Mouse (Mus musculus) embryonic facial prominence, embryonic 11.5 days (tissue): ENCODE measurements around the gene Snrnp25. TPM values are rescaled to one million over a fixed set of nuclear protein-coding genes. Genes with fewer than 3 reads are reported as not detected.

Experiments used
- ATAC-seq: fragments of 200-750 bp; cut with Nextera tagmentation; replicated peaks from 2 replicates; pipeline ENCODE4 v1.8.0; 2017; ENCODE audit warnings: low read depth; ENCODE audit not compliant: insufficient number of reproducible peaks, low FRiP score, low TSS enrichment
- DNase-seq: peaks from one replicate; pipeline ENCODE4 v3.0.0-alpha.2; 2015; ENCODE audit warnings: low spot score
- H3K27ac ChIP-seq: fragments of 300-500 bp; sonication (generic); replicated peaks from 2 replicates; pipeline ENCODE4 v1.5.1; 2014; ENCODE audit warnings: mild to moderate bottlenecking, low read depth, low read length, control low read depth
- H3K27me3 ChIP-seq: fragments of 300-500 bp; sonication (generic); 2 replicates; pipeline ENCODE4 v1.6.1; 2014; ENCODE audit warnings: mild to moderate bottlenecking, low read length, moderate library complexity, mixed read lengths; ENCODE audit not compliant: control insufficient read depth, insufficient read depth
- H3K36me3 ChIP-seq: fragments of 300-500 bp; sonication (generic); replicated peaks from 2 replicates; pipeline ENCODE4 v1.6.1; 2014; ENCODE audit warnings: low read depth, mild to moderate bottlenecking, low read length, moderate library complexity, mixed read lengths; ENCODE audit not compliant: control insufficient read depth, insufficient read depth
- H3K4me1 ChIP-seq: fragments of 300-500 bp; sonication (generic); 2 replicates; pipeline ENCODE4 v1.6.1; 2014; ENCODE audit warnings: low read length, mixed read lengths; ENCODE audit not compliant: control insufficient read depth, insufficient read depth
- H3K4me2 ChIP-seq: fragments of 300-500 bp; sonication (generic); 2 replicates; pipeline ENCODE4 v1.6.1; 2014; ENCODE audit warnings: low read depth, mild to moderate bottlenecking, control low read depth, low read length, moderate library complexity
- H3K4me3 ChIP-seq: fragments of 300-500 bp; sonication (generic); 2 replicates; pipeline ENCODE4 v1.5.1; 2014; ENCODE audit warnings: low read depth, low read length, control low read depth
- H3K9ac ChIP-seq: fragments of 300-500 bp; sonication (generic); replicated peaks from 2 replicates; pipeline ENCODE4 v1.6.1; 2014; ENCODE audit warnings: mild to moderate bottlenecking, control low read depth, low read length
- H3K9me3 ChIP-seq: fragments of 300-500 bp; sonication (generic); replicated peaks from 2 replicates; pipeline ENCODE4 v1.6.1; 2016; ENCODE audit warnings: mild to moderate bottlenecking, low read length, inconsistent platforms, mixed read lengths; ENCODE audit not compliant: control insufficient read depth
- WGBS: fragments of 180-500 bp; shearing (Covaris S2); extraction: QIAGEN DNeasy Blood & Tissue Kit; methylation state at CpG from one replicate; pipeline ENCODE4 v1.1.7; 2014; 5-methylcytosine and 5-hydroxymethylcytosine counted together
- polyA plus RNA-seq: library from polyadenylated mRNA; unstranded; fragments of >200 nt; fragmentation: Nextera tagmentation; extraction: Ambion mirVana; gene quantifications from 2 replicates; pipeline ENCODE4 v1.2.1, GENCODE M21; 2014

Snrnp25 gene
- polyA plus RNA-seq, 1 experiment from 2014 or later = 91.8 TPM

DNA sequence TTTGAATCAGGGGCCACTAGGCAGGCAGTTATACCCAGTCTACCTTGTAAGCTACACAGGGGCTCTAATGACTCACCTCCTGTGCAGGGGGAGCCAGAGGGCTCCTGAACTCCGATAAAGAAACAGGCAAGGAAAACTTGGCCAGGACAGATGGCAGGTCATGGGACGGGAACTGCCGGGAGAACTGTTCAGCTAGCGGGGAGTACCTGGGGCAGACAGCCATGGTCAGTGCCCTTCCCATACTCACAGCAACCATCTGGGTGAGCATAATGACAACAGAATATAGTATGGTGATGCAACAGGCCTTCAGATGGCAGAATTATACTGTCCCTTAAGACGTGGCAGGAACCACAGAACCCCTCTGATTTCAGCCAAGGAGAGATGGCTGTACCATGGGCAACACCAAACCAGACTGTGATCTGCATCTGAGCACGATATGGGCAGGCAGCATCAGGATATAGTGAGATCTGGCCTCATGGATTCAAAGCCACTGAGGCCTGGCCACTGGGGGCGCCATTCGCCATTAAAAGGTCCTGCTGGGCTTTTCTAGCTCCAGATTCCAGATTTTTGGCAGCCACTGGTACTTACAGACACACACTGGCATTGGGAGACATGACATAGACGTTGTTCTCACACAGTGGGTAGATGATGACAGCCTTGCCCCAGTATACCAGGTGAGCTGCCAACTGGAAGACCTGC is 31.6 kb downstream of the Snrnp25 start:
- peaks cover 2% of the 10 kb centered on the region for H3K36me3 ChIP-seq

DNA sequence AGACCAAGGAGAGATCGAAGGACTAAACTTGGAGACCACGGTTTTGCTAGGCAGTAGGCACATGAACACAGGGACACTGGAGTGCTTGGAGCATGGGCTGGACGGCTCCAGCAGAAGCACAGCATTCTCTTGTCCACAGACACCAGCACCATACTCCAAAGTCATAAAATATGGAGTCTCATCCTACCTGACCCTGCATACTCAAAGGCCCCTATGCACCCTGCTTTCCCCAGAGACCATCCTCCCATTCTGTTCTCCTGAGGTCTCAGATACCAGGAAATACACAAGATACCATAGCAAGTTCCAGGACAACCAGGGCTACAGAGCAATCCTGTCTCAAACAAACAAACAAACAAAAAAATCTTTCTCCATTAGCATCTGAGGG is 32.2 kb downstream of the Snrnp25 start:
- H3K36me3 ChIP-seq = peaks cover 2% of the 10 kb centered on the region
- H3K4me3 ChIP-seq = no peak overlapping the region
- H3K27me3 ChIP-seq = no peaks in the 10 kb centered on the region
- ATAC-seq (no peak), DNase-seq (no peak)
- WGBS = 95% methylated on average over 3 of the region's 3 CpGs
- H3K27ac ChIP-seq = no peak overlapping the region
- H3K4me2 ChIP-seq = no peak overlapping the region
- no peaks in the 10 kb centered on the region for H3K9me3 ChIP-seq
- no peak overlapping the region for H3K9ac ChIP-seq
- H3K4me1 ChIP-seq = no peaks in the 10 kb centered on the region

More for the DNA sequence above, 31.6 kb downstream of the Snrnp25 start:
- no peak for ATAC-seq
- Histone ChIP-seq H3K27ac (no peak overlapping the region), H3K4me2 (no peak overlapping the region), H3K4me1 (no peaks in the 10 kb centered on the region), H3K27me3 (no peaks in the 10 kb centered on the region), H3K9me3 (no peaks in the 10 kb centered on the region), H3K4me3 (no peak overlapping the region), H3K9ac (no peak overlapping the region)
- DNase-seq = peak; percentile 76
- 58% methylated on average over 9 of the region's 9 CpGs for WGBS

DNA sequence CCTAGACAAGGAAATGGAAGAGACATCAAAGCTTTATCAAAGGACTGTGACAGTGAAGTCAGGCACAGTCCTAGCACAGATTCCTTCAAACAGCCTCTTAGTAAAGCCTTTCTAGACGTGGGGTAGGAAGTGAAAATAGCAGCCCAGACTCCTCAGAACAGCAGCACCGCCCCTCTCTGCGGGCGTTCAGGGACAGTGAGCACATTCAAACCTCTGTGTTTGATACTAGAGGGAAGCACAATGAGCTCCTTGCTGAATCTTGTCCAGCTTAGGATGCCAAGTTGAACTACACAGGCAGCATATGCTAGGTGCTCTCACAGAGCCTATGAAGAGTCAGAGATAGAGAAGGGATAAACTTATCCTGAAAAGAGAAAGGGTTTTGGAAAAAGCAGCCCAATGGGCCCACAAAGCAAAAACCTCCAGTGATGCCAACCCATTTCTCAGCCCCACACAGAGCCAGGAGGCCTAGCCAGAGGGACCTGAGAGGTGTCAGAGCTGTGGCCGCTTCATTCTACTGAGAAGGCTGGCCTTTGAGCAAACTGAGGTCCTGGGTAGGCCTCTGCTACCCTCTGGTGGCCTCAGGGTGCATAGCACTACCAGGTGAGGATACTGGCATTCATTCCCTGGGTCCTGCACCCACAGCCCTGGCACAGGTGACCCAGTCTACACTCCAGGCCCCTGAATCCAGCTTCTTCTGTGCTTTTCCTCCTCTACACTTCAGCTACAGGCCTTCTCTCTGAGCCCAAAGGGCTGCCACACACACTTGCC is 33.1 kb downstream of the Snrnp25 start:
- Histone ChIP-seq H3K36me3 (peaks cover 2% of the 10 kb centered on the region), H3K4me2 (no peak overlapping the region), H3K9me3 (no peaks in the 10 kb centered on the region), H3K27ac (no peak overlapping the region), H3K4me1 (no peaks in the 10 kb centered on the region), H3K27me3 (no peaks in the 10 kb centered on the region), H3K9ac (no peak overlapping the region), H3K4me3 (no peak overlapping the region)
- WGBS = 66% methylated on average over 5 of the region's 5 CpGs
- ATAC-seq (no peak), DNase-seq (peak; percentile 71)

DNA sequence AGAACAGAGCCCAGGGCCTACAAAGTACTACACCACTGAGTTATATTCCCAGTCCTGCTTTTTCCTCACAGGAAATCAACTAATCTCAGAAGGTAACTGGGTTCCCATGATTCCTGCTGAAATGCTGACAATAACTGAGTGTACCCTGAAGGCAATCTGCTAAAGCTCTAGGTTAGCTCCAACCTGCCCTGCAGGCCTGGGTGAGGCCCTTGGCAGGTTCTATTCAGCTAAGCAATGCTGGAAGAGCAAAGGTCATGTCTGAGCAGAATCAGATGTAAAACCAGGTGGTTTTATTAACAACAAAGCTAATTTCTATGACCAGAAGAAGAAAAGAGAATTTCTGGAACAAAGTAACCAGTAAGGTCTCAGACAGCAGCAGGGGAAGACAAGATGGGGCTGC is 36.2 kb downstream of the Snrnp25 start:
- no peak overlapping the region for H3K4me3 ChIP-seq
- H3K36me3 ChIP-seq = peaks cover 2% of the 10 kb centered on the region; the same call in 1 of the 2 replicates
- H3K9ac ChIP-seq = no peak overlapping the region
- H3K4me2 ChIP-seq = no peak overlapping the region
- no peak overlapping the region for H3K27ac ChIP-seq
- DNase-seq (no peak), ATAC-seq (no peak)
- H3K9me3 ChIP-seq = no peaks in the 10 kb centered on the region
- H3K4me1 ChIP-seq = no peaks in the 10 kb centered on the region
- H3K27me3 ChIP-seq = no peaks in the 10 kb centered on the region

DNA sequence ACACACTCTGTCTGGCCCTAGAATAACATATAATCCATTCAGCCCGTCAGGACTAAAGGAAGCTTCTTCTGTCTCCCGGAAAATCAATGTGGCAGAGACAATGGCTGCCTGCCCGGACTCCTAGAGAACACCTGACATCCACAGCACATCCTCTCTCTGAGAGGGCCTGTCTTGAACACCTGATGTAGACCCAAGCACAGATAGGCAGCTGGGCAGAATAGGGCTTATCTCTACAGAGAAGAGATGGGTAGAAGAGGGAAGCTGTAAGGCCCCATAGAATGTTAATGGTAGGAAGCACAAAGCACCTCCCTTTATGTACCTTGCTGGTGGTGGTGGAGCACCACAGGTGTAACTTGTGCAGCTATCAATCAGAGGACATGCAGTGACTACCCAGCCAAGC is 37.0 kb downstream of the Snrnp25 start:
- no peaks in the 10 kb centered on the region; the same call in 1 of the 2 replicates for H3K36me3 ChIP-seq
- H3K9me3 ChIP-seq = no peaks in the 10 kb centered on the region
- H3K9ac ChIP-seq = no peak overlapping the region
- no peak overlapping the region for H3K4me2 ChIP-seq
- no peak overlapping the region for H3K27ac ChIP-seq
- DNase-seq = no peak
- no peaks in the 10 kb centered on the region for H3K27me3 ChIP-seq
- no peak for ATAC-seq
- no peaks in the 10 kb centered on the region for H3K4me1 ChIP-seq
- WGBS = 92% methylated on average over 3 of the region's 3 CpGs
- no peak overlapping the region for H3K4me3 ChIP-seq

DNA sequence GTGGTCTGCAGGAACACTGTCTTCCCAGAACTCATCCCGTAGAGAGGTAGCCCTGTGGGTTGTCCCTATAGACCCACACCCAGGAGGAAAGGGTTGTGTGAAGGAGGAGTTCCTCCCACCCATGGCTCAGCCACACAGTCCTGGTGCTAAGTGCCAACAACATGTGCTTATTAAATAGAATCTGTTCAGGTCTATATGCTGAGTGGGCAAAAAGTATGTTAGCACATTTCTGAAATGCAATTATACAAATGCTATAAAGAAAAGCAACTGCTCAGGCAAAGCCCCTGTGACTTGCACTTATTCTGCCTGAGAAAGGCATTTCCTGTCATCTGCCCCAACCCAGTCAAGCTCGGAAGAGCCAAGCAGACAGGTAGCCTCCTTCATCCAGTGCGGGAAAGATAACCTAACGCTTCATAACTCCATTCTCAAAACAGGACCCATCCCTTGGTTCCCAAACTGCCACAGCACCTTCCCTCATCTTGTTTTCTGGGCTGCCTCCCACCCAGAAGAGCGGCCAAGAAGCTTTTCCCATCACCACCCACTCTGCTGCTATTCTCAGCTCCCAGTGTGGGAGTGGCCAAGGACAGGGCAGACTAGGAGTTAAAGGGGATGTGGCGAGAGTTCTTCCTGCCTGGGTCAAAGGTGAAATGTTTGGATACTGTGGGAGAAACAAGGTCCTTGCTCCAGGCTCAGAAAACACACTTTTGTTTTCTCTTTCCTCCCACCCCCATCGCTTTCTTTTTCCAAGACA is 38.2 kb downstream of the Snrnp25 start:
- 46% methylated on average over 7 of the region's 7 CpGs for WGBS
- no peaks in the 10 kb centered on the region for H3K27me3 ChIP-seq
- H3K4me2 ChIP-seq = no peak overlapping the region
- no peak overlapping the region for H3K27ac ChIP-seq
- H3K36me3 ChIP-seq = no peaks in the 10 kb centered on the region; the same call in 1 of the 2 replicates
- no peaks in the 10 kb centered on the region for H3K9me3 ChIP-seq
- H3K4me1 ChIP-seq = no peaks in the 10 kb centered on the region
- ATAC-seq (no peak), DNase-seq (no peak)
- no peak overlapping the region for H3K9ac ChIP-seq
- H3K4me3 ChIP-seq = no peak overlapping the region

DNA sequence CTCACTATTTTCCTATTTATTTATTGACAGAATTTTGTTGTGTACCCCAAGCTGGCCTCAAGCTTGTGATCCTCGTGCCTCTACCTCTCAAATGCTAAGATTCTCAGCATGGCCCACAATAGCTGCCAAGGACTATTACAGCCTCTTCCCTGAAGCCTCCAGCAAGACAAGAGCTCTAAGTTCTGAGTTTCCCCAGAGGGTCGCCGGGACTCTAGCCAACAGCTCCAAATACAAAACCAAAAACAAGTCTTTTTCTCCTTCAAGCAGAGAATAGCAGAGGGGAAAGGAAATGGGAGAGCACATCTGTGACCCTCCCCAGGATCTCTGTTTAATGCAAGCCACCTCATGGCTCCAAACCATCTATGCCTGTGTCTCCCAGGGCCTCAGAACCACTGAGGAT is 38.8 kb downstream of the Snrnp25 start:
- no peak overlapping the region for H3K27ac ChIP-seq
- H3K27me3 ChIP-seq = no peaks in the 10 kb centered on the region
- no peaks in the 10 kb centered on the region for H3K9me3 ChIP-seq
- ATAC-seq = no peak
- no peak overlapping the region for H3K9ac ChIP-seq
- no peak for DNase-seq
- 67% methylated on average over 3 of the region's 3 CpGs for WGBS
- no peak overlapping the region for H3K4me3 ChIP-seq
- H3K36me3 ChIP-seq = no peaks in the 10 kb centered on the region; the same call in 1 of the 2 replicates
- no peak overlapping the region for H3K4me2 ChIP-seq
- H3K4me1 ChIP-seq = no peaks in the 10 kb centered on the region

DNA sequence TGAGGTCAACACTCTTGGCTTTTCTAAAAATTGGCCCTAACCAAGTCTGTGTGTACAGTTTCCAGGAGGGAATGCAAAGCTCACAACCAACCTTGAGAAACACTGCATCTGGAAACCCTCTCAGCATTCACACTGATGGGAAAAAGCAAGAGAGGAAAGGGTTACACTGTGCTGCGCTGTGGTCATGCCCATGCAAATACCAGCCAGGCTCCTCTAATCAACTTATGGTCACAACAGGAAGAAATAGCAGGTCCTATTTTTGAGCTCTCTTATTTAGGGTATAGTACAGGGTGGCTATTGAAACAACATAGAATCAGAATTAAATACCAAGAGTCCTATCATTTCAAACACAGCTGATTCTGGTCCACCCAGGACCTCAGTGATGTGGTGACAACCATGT is 39.4 kb downstream of the Snrnp25 start:
- ATAC-seq (no peak), DNase-seq (no peak)
- H3K27ac ChIP-seq = no peak overlapping the region
- no peaks in the 10 kb centered on the region; the same call in 1 of the 2 replicates for H3K36me3 ChIP-seq
- H3K9ac ChIP-seq = no peak overlapping the region
- H3K4me3 ChIP-seq = no peak overlapping the region
- H3K27me3 ChIP-seq = no peaks in the 10 kb centered on the region
- no peaks in the 10 kb centered on the region for H3K9me3 ChIP-seq
- H3K4me1 ChIP-seq = no peaks in the 10 kb centered on the region
- no peak overlapping the region for H3K4me2 ChIP-seq
- WGBS = 88% methylated on average over 1 of the region's 1 CpGs
